Mouse (Mus musculus) layer of hippocampus, adult 9-11 months (tissue): ENCODE results near the gene Garnl3.
A peak's percentile ranks its signal among the peaks of the same experiment; 100 is the strongest.

Source experiments
- DNase-seq: peaks from one replicate; pipeline ENCODE4 v3.0.0; 2022

Garnl3 gene

GRCm38 (mm10) chr2:33131500-33132092, at the start of gene Garnl3:
TSS of gene Garnl3 (minus strand) at chr2:33131654.
- DNase-seq: peak; percentile 81

GRCm38 (mm10) chr2:33179930-33180630, 48.6 kb upstream of the Garnl3 start:
- DNase-seq: peak; percentile 29

- no peak for DNase-seq
These were observed 47.9 kb upstream of the Garnl3 start for GRCm38 (mm10) chr2:33179171-33179929.

GRCm38 (mm10) chr2:33178243-33178932, 46.9 kb upstream of the Garnl3 start:
- peak; percentile 29 for DNase-seq

- DNase-seq: no peak
These were observed 46.2 kb upstream of the Garnl3 start for GRCm38 (mm10) chr2:33177443-33178242.

GRCm38 (mm10) chr2:33176921-33177320, 45.5 kb upstream of the Garnl3 start:
- no peak for DNase-seq

- peak; percentile 59 for DNase-seq
These were observed 45.1 kb upstream of the Garnl3 start for GRCm38 (mm10) chr2:33176516-33176915.

GRCm38 (mm10) chr2:33173686-33174085, 42.2 kb upstream of the Garnl3 start:
- DNase-seq: no peak

GRCm38 (mm10) chr2:33173126-33173525, 41.7 kb upstream of the Garnl3 start:
- DNase-seq: no peak

- no peak for DNase-seq
These were observed 39.5 kb upstream of the Garnl3 start for GRCm38 (mm10) chr2:33170777-33171565.

GRCm38 (mm10) chr2:33169445-33169844, 38.0 kb upstream of the Garnl3 start:
- DNase-seq: no peak

- no peak for DNase-seq
These were observed 35.6 kb upstream of the Garnl3 start for GRCm38 (mm10) chr2:33167060-33167459.

GRCm38 (mm10) chr2:33165710-33166374, 34.4 kb upstream of the Garnl3 start:
- no peak for DNase-seq

GRCm38 (mm10) chr2:33165229-33165628, 33.8 kb upstream of the Garnl3 start:
- DNase-seq: no peak

GRCm38 (mm10) chr2:33164646-33165045, 33.2 kb upstream of the Garnl3 start:
- no peak for DNase-seq

- DNase-seq: no peak
These were observed 30.7 kb upstream of the Garnl3 start for GRCm38 (mm10) chr2:33162126-33162525.

- no peak for DNase-seq
These were observed 29.0 kb upstream of the Garnl3 start for GRCm38 (mm10) chr2:33160326-33160973.

- DNase-seq: no peak
These were observed 28.1 kb upstream of the Garnl3 start for GRCm38 (mm10) chr2:33159593-33159992.

- no peak for DNase-seq
These were observed 27.4 kb upstream of the Garnl3 start for GRCm38 (mm10) chr2:33158895-33159294.

GRCm38 (mm10) chr2:33156283-33156781, 24.9 kb upstream of the Garnl3 start:
- no peak for DNase-seq
